Mouse (Mus musculus): ENCODE measurements at regions not wholly inside any gene's neighbourhood (a gene's known extent, or its start where the extent isn't known, plus 50 kb on each side); places are given as distances from the start of the nearest gene placed in this dataset.
A peak's percentile ranks its signal among the peaks of the same experiment; 100 is the strongest.

DNA sequence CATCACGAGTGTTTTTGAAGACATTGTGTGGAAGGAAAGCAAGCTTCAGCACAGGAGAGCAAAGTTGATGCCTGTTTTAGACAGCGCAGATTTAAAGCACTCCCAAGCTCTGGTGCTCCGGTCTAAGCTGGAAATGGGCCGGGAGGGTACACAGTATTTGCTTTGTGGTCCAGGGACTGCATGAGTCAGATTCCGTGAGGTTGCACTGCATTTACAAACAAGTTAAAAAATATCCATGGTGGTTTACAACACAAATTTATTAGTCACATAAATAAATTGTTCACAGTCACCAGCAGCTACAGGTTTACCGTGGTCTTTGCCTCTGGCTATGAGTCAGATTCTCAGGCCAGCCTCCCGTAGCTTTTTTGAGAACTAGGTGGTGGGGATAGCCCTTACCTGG lies 312.0 kb downstream of the Ptprc start:
- no peak for DNase-seq (ENCODE audit: low spot score)

GRCm38 (mm10) chr1:137852262-137852661 lies 323.2 kb downstream of the Ptprc start:
- no peak for DNase-seq (ENCODE audit: low spot score)

DNA sequence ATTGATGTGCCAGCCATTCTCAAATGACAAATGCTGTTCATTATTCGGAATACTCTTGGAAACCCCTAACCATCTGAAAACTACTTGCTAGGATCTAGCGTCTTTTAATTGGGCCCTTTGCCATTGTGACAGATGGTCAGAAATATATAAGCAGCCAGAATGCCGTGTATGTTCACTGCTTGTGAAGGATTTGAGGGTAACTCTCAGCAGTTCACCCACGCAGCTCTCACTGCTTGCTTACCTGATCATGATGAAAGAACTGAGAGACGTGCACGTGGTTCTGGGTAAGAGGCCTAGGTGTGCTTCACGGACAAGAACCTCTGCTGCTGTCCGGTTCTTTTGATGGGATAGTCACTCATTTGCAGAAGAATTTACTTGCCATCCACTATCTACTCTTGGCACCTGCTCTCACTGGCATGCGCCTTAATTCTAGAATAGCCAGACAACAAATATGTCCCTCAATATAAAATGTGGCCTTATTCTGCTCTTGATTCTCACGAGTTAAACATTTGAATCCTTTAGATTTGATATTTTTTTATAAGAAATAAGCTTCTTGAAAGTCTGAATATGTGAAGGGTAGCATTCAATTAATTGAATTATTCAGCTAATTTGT lies 328.1 kb downstream of the Ptprc start:
- no peak for DNase-seq (ENCODE audit: low spot score)

DNA sequence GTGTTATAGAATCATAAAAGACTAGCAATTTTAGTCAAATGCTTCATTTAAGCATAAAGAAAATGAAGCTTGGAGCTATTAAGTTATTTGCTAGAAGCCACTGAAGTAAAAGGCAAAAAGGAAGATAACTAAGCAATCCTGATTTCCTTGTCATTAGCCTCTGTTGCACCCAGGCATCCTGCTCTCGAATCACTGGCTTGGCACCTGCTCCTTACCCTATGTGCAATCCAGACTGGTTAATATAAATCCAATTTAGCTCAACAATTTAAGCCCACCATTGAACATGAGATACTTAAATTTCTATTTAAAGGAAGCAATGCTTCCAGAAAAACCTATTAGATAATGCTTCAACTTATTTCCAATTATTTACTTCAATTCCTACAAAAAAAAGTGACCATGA lies 328.7 kb downstream of the Ptprc start:
- no peak for DNase-seq (ENCODE audit: low spot score)

- peak; percentile 4 for DNase-seq (ENCODE audit: low spot score)
Observed at GRCm38 (mm10) chr1:137840531-137840930, 335.0 kb downstream of the Ptprc start.

GRCm38 (mm10) chr1:137839703-137840102 lies 335.8 kb downstream of the Ptprc start:
- no peak for DNase-seq (ENCODE audit: low spot score)

DNA sequence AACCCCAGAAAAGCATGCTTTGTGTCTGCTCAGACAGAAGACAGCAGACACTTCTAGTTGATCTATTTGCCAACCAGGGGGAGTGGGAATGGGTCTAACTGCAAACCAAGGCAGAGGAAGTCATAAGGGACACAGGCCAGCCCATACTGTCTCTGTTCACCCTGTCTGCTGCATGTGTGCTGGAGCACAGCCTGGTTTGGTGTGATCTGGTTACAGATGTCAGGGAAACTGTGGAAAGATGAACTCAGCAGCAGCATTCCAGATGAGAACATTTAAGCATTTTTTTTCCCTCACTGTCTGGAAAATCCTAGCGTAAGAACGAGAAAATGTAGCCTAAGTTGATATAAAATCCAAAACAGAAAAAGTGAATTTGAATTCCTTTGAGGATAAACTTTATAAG lies 336.2 kb downstream of the Ptprc start:
- peak; percentile 28 for DNase-seq (ENCODE audit: low spot score)

DNA sequence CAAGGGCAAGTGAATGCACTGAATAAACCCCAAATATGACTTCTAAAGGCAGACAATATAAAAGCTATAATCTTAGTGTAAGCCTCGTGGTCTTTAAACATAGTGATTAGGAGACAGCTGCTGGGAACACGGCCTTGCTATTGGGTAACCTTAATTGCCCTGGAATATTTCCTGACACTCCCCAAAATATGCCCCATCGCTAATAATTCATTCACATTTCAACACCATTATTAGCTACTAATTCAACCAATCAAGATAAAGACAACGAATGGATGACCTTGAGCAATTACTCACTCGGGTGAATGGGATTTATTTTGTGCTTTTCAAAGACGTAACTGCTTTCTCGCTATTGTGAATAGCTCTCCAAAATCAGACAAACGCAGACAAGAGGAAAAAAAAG lies 337.2 kb downstream of the Ptprc start:
- DNase-seq (ENCODE audit: low spot score) = no peak

GRCm38 (mm10) chr1:137833535-137833934 lies 342.0 kb downstream of the Ptprc start:
- DNase-seq (ENCODE audit: low spot score) = no peak

- no peak for DNase-seq (ENCODE audit: low spot score)
Observed at GRCm38 (mm10) chr1:137831284-137831683, 344.2 kb downstream of the Ptprc start.

- no peak for DNase-seq (ENCODE audit: low spot score)
Observed at GRCm38 (mm10) chr1:137827379-137827778, 348.1 kb downstream of the Ptprc start.

GRCm38 (mm10) chr1:137815401-137815888 lies 360.1 kb downstream of the Ptprc start:
- DNase-seq (ENCODE audit: low spot score) = no peak

- no peak for DNase-seq (ENCODE audit: low spot score)
Observed at GRCm38 (mm10) chr1:137814556-137814955, 361.0 kb downstream of the Ptprc start.

DNA sequence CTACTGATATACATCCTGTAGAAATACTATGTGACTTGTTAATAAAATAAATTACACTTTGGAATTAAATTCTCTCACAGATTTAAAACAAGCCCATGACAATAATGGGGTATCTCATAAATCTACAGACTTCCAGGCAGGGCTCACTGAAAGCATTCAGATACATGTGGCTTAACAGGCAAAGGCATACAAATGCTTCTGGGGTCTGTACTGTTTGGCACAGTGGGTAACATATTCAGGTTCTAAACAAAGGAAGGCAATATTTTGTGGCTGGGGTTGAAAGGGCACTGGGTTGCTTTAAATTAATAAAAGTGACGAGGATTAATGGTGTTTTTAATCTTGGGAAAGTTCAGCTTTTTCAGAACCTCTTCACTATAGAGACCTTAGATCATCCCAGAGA lies 361.8 kb downstream of the Ptprc start:
- no peak for DNase-seq (ENCODE audit: low spot score)

DNA sequence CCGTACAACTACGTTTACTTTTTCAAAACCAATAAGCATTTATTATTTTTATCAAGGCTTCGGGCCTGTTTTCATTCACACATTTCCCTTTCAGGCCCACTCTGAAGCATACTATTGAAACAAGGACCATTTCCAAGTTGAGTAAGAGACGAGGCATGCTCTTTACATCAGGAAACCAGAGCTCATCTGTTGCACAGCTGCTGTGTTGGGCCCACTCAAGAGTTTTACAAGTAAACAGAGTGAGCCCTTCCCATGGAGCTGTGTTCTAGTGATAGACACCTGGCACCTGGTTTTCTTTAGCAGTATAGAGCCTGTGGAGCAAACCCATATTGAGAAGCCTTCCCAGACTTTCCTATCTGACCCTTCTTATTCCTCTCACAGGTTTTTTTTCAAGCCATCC lies 363.5 kb downstream of the Ptprc start:
- DNase-seq (ENCODE audit: low spot score) = no peak

DNA sequence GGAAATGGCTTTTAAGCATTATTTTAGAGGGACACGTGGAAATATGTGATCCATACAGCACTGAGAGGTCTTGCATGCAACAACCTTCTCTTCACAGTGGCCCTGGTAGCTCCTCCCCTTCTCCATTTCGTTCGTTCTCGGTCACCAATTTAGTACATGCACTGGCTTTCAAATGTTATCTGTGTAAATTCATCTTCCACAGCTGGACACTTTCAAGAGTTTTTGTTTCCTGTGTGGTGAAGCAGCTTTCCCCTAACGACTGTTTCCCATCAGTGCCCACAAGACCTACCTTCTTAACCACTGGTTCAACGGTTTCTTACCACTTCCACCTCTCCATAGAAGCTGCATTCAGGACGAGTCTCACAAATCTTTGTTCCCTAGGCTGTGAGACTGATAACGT lies 368.8 kb downstream of the Ptprc start:
- DNase-seq (ENCODE audit: low spot score) = no peak

GRCm38 (mm10) chr1:137806252-137806651 lies 369.3 kb downstream of the Ptprc start:
- DNase-seq (ENCODE audit: low spot score) = no peak

DNA sequence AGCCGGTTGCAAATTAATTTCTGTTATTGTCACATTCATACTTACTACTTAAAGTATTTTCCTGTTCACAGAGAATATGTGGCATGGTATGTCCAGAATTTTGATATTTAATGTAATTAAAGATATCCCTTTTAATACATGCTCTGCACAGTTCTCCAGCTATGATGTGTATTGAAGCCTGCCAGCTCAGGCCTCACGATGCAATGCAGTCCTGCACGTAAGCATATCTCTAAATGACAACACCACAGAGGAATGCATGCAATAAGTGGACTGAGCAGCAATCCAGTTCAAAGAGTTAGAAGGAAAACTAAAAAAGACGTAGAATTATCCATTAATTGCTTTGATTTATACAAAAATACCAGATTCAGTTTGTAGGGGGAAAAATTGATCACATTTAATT lies 373.4 kb downstream of the Ptprc start:
- DNase-seq (ENCODE audit: low spot score) = no peak

DNA sequence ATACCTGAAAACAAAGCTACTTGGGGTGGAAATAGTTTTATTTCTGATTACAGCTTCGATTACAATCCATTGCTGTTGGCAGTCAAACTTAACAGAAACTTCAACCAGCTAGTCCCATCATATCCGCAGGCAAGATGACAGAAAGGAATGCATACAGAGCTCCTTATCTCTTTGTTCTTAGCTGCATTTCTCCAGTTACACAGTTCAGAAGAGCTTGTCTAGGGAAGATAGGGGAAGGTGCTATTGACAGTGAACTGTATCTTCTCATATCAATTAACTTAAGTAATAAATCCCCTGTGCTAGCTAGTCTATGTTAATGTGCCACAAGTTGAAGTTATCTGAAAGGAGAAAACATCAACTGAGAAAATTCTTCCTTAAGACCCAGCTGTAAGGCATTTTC lies 374.8 kb downstream of the Ptprc start:
- DNase-seq (ENCODE audit: low spot score) = no peak

DNA sequence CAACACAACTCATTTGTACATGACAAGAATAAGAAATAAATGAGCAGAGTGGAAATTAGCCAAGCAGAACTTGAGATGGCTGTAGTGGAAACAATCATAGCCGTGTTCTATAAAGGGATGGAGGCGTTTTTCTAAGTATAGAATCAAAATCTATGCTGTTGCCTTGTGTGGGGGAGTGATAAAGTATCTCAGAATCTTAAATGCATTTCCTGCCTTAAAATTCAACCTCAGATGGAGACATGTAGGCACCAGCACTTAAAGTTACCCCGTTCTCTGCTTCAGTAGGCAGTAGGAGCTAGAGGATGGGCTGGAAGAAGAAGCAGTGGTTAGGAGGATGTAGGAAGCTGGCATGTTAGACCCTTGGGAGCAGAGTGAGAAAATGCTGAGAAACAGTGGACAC lies 386.7 kb downstream of the Ptprc start:
- no peak for DNase-seq (ENCODE audit: low spot score)

- DNase-seq (ENCODE audit: low spot score) = no peak
Observed at GRCm38 (mm10) chr1:137786653-137787052, 388.9 kb downstream of the Ptprc start.

GRCm38 (mm10) chr1:137774586-137774985 lies 400.9 kb downstream of the Ptprc start:
- peak; percentile 12 for DNase-seq (ENCODE audit: low spot score)

DNA sequence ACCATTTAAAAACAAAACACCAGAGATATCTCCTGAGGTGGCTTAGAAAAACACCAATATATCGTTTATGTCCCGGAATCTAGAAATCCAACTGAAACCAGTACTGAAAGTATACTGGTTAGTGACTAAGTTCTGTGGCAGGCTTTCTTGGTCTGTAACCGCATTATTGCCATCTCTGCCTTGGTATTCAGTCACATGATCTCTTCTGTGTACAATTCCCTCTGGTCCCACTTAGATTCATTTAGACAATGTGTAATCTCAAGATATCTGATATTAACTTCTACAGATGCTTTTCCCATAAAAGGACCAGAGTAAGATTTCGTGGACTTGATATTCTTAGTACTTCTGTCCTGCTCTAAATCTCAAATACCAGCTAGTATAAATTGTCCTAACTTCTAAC lies 414.7 kb downstream of the Ptprc start:
- no peak for DNase-seq (ENCODE audit: low spot score)

- DNase-seq (ENCODE audit: low spot score) = no peak
Observed at GRCm38 (mm10) chr1:137751446-137751961, 424.0 kb downstream of the Ptprc start.

Measured in embryo, embryonic 10.5 days (tissue).